Mouse (Mus musculus) layer of hippocampus, adult 2 months (tissue): ENCODE measurements around the gene Gzf1. TPM values are rescaled to one million over a fixed set of nuclear protein-coding genes. Genes with fewer than 3 reads are reported as not detected.
A peak's percentile ranks its signal among the peaks of the same experiment; 100 is the strongest.

Experiments used
- DNase-seq, 2 experiments: peaks; one replicate each; pipeline ENCODE4 v3.0.0; 2022; ENCODE audit warnings: low spot score in 2 of 2
- H3K27ac ChIP-seq: fragments of 200-600 bp; 2 replicates; pipeline ENCODE4 v1.8.1; 2022
- H3K4me3 ChIP-seq: fragments of 200-600 bp; 2 replicates; pipeline ENCODE4 v1.8.1; 2022; ENCODE audit warnings: mild to moderate bottlenecking
- CTCF ChIP-seq: fragments of 200-600 bp; conservative IDR thresholded peaks from 2 replicates; pipeline ENCODE4 v1.8.1; 2022; ENCODE audit warnings: antibody characterized with exemption, mild to moderate bottlenecking, moderate library complexity
- total RNA-seq, 2 experiments: library from RNA; stranded (reverse); gene quantifications; 2 replicates each; pipeline ENCODE4 v1.2.3; 2021

Gzf1 gene
- total RNA-seq, 2 experiments from 2014 or later: 29.1 to 33.3 TPM

DNA sequence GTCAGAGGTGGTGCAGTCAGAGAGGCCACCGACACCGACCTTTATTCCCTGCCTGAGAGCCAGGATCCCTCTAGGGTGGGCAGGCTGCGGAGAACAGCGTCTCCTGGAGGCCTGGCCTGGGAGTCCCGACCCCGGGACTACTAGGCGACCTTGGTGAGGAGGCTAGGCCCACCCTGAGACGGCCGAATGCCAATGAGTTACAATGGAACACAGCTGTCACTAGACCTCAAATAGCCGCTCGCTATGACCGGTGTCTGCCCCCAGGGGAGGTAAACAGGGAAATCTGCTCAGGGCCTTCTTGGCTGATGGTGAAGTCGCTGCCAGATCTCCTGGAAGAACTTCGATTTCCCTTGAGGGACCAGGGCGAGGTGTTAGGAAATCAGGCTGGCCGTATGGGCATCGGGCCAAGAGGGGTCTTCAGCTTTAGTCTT, 653 bp downstream of the Gzf1 start:
- no peak for DNase-seq
- TF ChIP-seq CTCF: peak; percentile 60
- H3K4me3 ChIP-seq: peak overlapping the region; percentile 72
- peak overlapping the region; percentile 97 for H3K27ac ChIP-seq

- DNase-seq: no peak
- Histone ChIP-seq H3K27ac (no peak overlapping the region), H3K4me3 (no peak overlapping the region)
- TF ChIP-seq CTCF: no peak
Observed at GRCm38 (mm10) chr2:148683031-148683430, 2.2 kb downstream of the Gzf1 start.

DNA sequence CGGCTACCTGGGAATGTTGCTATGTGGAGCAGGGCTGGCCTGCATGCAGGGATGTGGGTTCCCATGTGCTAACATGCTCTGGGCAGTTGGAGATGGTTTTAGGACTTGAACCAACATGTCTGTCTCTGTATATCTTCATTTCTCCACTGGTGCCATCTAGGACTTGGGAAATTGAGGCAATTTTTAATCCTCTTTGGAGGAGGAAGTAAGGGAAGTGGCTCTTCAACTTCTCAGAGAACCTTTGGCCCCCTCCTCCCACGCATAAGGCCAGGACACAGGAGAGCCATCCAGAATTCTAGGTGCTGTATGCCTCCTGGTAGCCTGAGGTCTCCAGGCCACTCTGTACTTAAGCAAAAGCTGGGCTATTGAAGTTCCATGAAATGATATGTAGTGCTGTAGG, 4.1 kb downstream of the Gzf1 start:
- DNase-seq: no peak
- TF ChIP-seq CTCF: no peak

GRCm38 (mm10) chr2:148685709-148686108, 4.9 kb downstream of the Gzf1 start:
- DNase-seq: no peak
- H3K4me3 ChIP-seq: no peak overlapping the region
- TF ChIP-seq CTCF: no peak
- H3K27ac ChIP-seq: no peak overlapping the region

More for the DNA sequence above, 4.1 kb downstream of the Gzf1 start:
- H3K4me3 ChIP-seq: no peak overlapping the region
- no peak overlapping the region for H3K27ac ChIP-seq

DNA sequence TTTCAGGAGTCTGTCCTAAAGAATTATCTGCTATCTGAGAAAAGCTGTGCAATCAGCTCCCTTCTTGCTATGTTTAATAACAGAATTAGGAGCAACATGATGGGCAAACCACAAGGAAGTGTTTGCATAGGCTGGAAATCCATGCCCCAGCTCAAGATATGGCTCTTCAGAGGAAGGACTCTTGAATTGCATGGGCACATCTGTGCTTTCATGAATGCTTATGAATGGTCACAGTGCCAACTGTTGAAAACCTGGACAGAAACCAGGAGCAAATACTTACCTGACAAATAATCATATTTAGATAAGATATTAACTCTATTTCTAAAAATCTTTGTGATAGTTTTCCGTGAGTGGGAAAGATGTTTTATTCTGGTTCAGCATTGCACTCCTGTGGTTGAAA, 6.0 kb downstream of the Gzf1 start:
- DNase-seq: no peak
- Histone ChIP-seq H3K27ac (no peak overlapping the region), H3K4me3 (no peak overlapping the region)
- TF ChIP-seq CTCF: no peak

DNA sequence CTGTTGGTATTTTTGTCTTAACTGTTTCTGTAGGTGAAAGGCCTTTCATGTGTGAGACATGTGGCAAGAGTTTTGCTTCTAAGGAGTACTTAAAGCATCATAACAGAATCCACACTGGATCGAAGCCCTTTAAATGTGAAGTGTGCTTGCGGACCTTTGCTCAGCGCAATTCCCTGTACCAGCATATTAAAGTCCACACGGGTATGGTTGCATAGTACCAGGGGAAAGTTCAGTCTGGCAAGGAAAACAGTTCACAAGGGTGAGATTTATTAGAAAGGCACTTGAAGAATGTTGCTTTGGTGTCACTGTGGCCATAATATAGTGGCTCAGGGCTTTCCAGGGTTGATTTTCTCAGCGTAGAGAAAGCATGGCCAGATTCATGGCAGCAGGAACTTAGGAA, 7.1 kb downstream of the Gzf1 start:
- no peak for TF ChIP-seq CTCF
- DNase-seq: no peak
- no peak overlapping the region for H3K4me3 ChIP-seq

GRCm38 (mm10) chr2:148689444-148690140, 8.8 kb downstream of the Gzf1 start:
- no peak for DNase-seq
- H3K27ac ChIP-seq: no peak overlapping the region
- TF ChIP-seq CTCF: no peak
- no peak overlapping the region for H3K4me3 ChIP-seq

More for the DNA sequence above, 7.1 kb downstream of the Gzf1 start:
- H3K27ac ChIP-seq: no peak overlapping the region

DNA sequence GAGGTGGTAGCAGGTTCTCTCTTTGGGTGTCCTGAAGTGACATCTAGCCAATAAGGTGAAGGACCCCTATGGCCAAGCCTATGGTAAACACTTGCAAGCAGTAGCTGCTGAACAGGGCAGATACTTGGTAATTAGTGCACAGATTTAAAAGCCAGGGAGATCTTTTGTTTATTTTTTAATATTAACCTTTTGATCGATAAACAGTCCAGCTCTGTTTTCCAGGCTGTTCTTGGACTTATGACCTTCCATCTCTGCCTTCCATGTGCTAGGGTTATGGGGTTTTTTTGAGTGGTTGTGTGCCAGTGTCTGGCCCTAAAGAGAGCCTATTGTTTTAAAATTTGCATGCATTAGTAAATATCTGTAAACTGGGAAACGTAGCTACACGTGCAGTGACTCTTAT, 9.5 kb downstream of the Gzf1 start:
- DNase-seq: no peak
- no peak for TF ChIP-seq CTCF
- Histone ChIP-seq H3K4me3 (no peak overlapping the region), H3K27ac (no peak overlapping the region)

DNA sequence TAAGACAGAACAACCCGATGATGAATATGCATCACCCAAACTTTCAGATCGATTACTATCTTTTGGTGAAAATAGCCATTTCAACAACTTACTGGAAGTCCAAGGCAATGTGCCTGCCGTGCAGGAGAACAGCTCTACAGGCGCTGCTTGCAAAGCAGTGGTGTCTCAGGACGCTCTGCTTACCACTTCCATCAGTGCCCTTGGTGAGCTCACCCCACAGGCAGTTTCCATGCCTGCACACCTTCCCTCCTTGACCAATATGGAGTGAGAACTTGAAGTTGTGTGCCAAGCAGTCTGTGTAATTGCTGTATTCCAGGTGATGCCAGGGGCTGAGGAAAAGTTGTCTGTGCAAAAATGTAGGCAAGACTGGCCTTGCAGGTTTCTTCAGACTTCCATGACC, 10.0 kb downstream of the Gzf1 start:
- TF ChIP-seq CTCF: no peak
- H3K27ac ChIP-seq: no peak overlapping the region
- H3K4me3 ChIP-seq: no peak overlapping the region
- no peak for DNase-seq

DNA sequence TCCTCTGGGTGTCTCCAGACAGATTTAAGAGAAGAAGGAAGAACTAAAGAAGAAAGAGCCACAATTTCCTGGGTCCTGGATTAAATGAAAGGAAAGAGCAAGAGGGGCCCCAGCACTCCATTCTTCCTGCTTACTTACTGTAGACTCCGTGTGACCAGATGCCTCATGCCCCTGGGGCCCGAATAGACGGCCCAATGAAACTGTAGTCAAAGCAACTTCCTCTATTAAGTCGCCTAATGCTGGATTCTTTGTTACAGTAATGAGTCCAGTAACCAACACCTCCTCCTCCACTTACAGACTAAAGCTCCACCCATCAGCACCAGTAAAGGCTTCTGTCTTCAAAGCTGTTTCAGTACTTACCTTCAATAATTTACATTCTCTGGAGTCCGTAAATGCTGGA, 17.7 kb downstream of the Gzf1 start:
- no peak overlapping the region for H3K4me3 ChIP-seq
- no peak overlapping the region for H3K27ac ChIP-seq
- no peak for DNase-seq
- TF ChIP-seq CTCF: no peak

GRCm38 (mm10) chr2:148706409-148707201, 25.8 kb downstream of the Gzf1 start:
- TF ChIP-seq CTCF: peak; percentile 78

GRCm38 (mm10) chr2:148707202-148707530, 26.3 kb downstream of the Gzf1 start:
- no peak overlapping the region for H3K4me3 ChIP-seq
- no peak overlapping the region for H3K27ac ChIP-seq
- no peak for TF ChIP-seq CTCF
- DNase-seq: no peak

More at GRCm38 (mm10) chr2:148706409-148707201, 25.8 kb downstream of the Gzf1 start:
- no peak overlapping the region for H3K27ac ChIP-seq
- no peak overlapping the region for H3K4me3 ChIP-seq
- peak; percentile 27 to 43 for DNase-seq

- Histone ChIP-seq H3K27ac (no peak overlapping the region), H3K4me3 (no peak overlapping the region)
- TF ChIP-seq CTCF: no peak
- DNase-seq: no peak
Observed at GRCm38 (mm10) chr2:148712326-148712725, 31.5 kb downstream of the Gzf1 start.

DNA sequence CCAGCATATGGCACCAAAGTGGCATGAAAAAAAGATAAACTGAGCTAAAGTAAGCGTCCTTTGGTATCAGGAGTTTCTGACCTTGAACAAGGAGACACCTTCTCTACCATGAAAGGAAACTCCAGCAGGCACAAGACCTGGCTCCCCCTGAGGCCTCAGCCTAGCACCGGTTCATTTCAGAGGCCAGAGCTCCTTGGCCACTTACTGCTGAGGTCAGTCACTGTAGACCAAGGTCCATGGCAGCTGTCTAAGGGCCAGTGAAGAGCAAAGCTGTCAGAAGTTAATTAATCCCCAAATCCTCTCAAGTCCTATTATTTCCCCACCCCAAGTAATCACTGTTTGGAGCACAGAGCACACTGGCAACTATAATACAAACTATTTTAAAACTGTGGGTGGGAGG, 36.2 kb downstream of the Gzf1 start:
- TF ChIP-seq CTCF: no peak
- Histone ChIP-seq H3K27ac (peak overlapping the region; percentile 32; the same call in 1 of the 2 replicates), H3K4me3 (no peak overlapping the region)
- DNase-seq: no peak
